Mouse (Mus musculus) c-Kit-negative CD71-positive TER-119-positive erythroid progenitor cells, embryonic 14.5 days (primary cell): ENCODE data around the gene Tmem179b.

Experiments
- DNase-seq: peaks from one replicate; pipeline ENCODE4 v3.0.0-alpha.2; 2013; ENCODE audit warnings: low read depth, low spot score

Tmem179b gene

GRCm38 (mm10) chr19:8786008-8786781, 11.9 kb upstream of the Tmem179b start, which contains the start of gene Taf6l:
TSS of gene Taf6l (minus strand) at chr19:8786417.
- peak; percentile 92 for DNase-seq

- no peak for DNase-seq
Observed at GRCm38 (mm10) chr19:8774951-8775421, 719 bp upstream of the Tmem179b start.

- DNase-seq, result no peak
Observed at GRCm38 (mm10) chr19:8773409-8773808, 858 bp downstream of the Tmem179b start.

GRCm38 (mm10) chr19:8772996-8773395, 1.3 kb downstream of the Tmem179b start:
- no peak for DNase-seq

- no peak for DNase-seq
Observed at GRCm38 (mm10) chr19:8770567-8771270, 3.5 kb downstream of the Tmem179b start, which contains the start of gene Tmem223. TSS of gene Tmem223 (plus strand) at chr19:8770996.

GRCm38 (mm10) chr19:8765562-8765961, 8.7 kb downstream of the Tmem179b start:
- no peak for DNase-seq

- no peak for DNase-seq
Observed at GRCm38 (mm10) chr19:8763276-8763675, 11.0 kb downstream of the Tmem179b start.

GRCm38 (mm10) chr19:8760757-8761156, 13.5 kb downstream of the Tmem179b start:
- DNase-seq, result no peak

- DNase-seq, result no peak
Observed at GRCm38 (mm10) chr19:8758899-8759298, 15.4 kb downstream of the Tmem179b start.

GRCm38 (mm10) chr19:8757471-8757998, 16.7 kb downstream of the Tmem179b start:
- DNase-seq, result no peak

- DNase-seq, result peak; percentile 91
Observed at GRCm38 (mm10) chr19:8756635-8757387, 17.5 kb downstream of the Tmem179b start, which contains the start of gene Nxf1. TSS of gene Nxf1 (plus strand) at chr19:8757073.

GRCm38 (mm10) chr19:8755652-8756051, 18.6 kb downstream of the Tmem179b start:
- no peak for DNase-seq

- no peak for DNase-seq
Observed at GRCm38 (mm10) chr19:8747368-8747767, 26.9 kb downstream of the Tmem179b start.

- DNase-seq, result no peak
Observed at GRCm38 (mm10) chr19:8745382-8745781, 28.9 kb downstream of the Tmem179b start.

- no peak for DNase-seq
Observed at GRCm38 (mm10) chr19:8742176-8742575, 32.1 kb downstream of the Tmem179b start.

GRCm38 (mm10) chr19:8741243-8741869, 32.9 kb downstream of the Tmem179b start, which contains the start of gene Stx5a:
TSS of gene Stx5a (plus strand) at chr19:8741413.
- DNase-seq, result peak; percentile 97

GRCm38 (mm10) chr19:8740603-8741002, 33.7 kb downstream of the Tmem179b start, which contains the start of gene 1700092M07Rik:
TSS of gene 1700092M07Rik (plus strand) at chr19:8740718.
- DNase-seq, result no peak

GRCm38 (mm10) chr19:8739646-8740045, 34.6 kb downstream of the Tmem179b start:
- DNase-seq, result no peak

GRCm38 (mm10) chr19:8738911-8739310, 35.4 kb downstream of the Tmem179b start:
- no peak for DNase-seq

GRCm38 (mm10) chr19:8736160-8736467, 38.2 kb downstream of the Tmem179b start:
- no peak for DNase-seq
